Mouse (Mus musculus) heart, adult 9 months (tissue): ENCODE data around the gene Slc17a5.

ENCODE experiments used
- DNase-seq, 2 experiments: peaks; one replicate each; pipeline ENCODE4 v3.0.0; 2022; ENCODE audit warnings: low spot score in 2 of 2

The Slc17a5 gene

DNA sequence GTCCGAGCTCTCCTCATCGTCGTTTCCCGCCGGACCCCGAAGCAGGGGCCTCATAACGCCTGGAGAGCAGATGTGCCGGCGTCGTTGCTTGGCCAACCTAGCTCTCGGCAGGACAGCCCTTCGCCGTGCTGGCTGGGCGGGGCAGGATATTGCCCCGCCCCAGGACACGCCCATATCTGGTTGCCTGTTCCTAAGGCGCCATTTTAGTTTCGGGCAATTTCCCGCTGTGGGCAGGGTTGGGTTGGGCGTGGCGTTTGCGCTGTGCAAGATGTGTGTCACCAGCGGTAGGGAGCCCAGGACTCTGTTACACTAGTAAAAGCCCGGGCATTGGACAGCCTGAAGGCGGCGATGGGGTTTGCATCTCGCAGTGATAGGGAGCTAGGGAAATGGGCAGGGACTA lies at the start of gene Slc17a5:
Gene Slc17a5, minus strand, starts transcription at position 128 of the 400 bp plus-strand sequence.
- peak; percentile 88 to 92 for DNase-seq

DNA sequence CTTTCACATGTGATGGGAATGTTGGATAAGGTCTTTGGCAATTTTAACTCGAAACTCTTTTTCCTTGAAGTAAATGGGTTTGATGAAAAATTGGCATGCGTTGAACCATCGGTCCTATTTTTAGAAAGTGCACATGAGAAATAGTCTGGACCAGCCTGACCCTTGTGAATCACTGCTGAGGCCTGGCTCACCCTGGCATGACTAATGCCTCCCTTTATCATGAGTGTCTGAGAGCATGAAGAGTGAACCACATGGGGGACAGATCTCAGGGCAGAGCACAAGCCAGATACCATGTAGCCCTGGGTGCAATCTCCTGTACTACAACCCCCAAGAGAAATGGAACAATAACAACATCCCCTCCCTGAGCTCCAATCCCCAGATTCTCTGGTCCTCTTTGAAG lies 46.1 kb upstream of the Slc17a5 start:
- DNase-seq = no peak

DNA sequence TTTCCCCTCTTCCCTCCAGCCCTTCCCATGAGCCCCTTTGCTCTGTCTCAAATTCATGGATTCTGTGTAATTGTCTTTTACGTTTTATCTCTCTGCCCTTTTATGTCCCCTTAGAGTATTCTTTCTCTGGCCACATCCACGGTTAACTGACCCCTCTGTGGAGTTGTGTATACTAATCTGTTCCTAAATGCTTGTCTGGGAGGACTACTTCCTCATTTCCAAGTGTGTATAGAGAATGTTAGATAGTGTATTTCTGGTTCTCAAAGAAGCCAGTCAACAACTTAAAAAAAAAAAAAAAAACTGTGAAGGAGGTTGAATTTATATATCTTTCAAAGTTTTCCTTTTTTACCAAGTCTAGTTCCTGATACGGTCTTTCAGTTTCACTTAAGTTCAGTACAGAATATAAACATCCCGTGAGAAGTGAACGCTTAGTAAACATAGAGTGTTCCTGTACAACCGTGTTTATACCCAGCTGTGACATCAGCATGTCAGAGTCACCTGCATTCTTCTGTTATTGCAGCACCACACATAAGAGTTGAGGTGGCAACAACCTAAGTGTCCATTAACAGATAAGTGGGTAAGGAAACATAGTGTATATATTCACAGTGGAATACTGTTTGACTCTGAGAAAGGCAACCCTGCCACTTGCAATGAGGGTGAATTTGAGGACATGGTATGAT lies 44.1 kb upstream of the Slc17a5 start:
- DNase-seq = no peak

DNA sequence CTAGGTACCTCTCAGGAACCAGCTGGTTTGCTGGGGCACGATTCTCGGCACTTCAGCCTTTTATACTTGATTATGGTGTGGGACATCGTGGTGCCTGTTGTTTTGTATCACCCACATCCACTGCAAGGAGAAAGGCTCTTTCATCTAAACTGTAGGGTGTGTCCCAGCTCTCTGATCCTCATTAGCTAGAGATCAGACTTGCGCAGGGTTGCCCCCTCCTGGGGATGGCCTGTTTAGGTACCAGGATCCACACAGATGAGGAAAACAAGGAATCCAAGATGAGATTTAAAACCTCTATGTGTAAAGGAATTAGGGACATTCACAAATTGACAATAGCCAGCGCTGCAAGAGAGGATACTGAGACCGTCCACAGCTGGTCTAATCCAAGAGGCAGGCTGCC lies 42.1 kb upstream of the Slc17a5 start:
- DNase-seq = no peak

DNA sequence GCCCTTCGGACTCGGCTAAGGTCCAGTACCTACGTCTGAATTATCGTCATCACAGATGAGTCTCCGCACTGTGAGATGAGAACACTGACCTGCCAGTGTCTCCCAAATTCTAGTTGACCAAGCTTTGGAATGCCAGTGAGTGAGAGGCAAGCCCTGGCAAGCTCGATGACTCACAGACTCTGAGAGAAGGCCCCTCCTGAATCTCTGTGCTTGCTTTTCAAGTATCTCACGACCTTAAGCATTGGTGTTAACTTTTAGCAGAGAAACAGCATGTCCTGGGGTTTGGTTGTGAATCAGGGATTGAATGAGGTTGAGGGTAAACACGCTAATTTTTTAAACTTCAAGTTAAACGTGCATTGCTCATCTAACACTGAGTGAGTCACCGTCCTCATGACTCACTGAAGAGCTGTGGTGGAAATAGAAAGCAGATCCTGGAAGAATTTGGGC lies 35.5 kb upstream of the Slc17a5 start:
- no peak for DNase-seq

DNA sequence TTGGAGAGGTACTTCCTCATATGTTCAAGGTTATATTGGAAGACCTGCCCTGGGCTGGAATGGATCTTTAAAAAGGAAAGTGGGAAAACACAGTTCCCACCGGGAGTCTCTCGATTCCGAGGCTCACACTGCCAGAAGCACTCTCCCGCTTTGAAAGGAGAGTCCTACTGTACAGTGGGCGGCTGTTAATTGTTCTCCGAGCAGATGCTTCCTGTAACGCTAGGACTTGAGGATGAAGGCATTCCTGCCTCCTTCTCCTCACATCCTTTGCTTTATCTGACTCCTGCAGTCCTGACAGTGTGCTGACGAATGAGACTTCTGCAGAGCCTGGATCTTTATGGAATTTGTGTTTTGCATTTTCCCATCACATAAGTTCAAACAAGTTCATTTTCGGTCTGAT lies 31.4 kb upstream of the Slc17a5 start:
- peak in 1 of 2 experiments; percentile 19 for DNase-seq

DNA sequence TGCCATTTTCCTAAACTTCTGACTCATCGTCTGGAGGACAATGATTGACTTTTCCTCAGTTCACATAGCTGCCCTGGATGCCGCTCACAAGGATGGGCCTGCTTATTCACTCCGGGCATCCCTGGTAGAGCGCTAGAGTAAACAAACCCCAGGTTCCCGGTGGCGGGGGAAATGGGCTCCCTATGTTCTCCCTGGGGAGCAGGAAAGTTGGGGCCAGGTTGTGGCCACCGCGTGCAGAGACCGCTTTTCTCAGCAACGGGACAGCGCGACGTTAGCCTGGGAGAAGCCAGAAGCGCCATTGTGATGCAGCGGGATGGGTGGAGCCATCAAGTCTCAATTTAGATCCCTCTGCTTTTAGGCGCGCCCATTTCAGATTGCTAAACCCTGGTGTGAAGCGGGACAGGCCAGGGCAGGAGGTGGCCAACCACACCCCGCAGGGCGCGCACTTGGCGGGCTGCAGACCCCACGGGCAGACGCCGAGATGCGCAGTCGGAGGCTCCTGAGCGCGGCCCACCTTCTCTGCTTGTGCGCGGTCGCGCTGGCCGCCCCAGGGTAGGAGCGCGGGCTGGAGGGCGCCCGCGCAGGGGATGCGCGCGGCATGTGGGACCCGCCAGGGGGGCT lies 27.7 kb upstream of the Slc17a5 start, which contains the start of gene Cd109:
Gene Cd109, plus strand, starts transcription at position 146 of the 621 bp plus-strand sequence.
- DNase-seq = peak; percentile 30 to 52

DNA sequence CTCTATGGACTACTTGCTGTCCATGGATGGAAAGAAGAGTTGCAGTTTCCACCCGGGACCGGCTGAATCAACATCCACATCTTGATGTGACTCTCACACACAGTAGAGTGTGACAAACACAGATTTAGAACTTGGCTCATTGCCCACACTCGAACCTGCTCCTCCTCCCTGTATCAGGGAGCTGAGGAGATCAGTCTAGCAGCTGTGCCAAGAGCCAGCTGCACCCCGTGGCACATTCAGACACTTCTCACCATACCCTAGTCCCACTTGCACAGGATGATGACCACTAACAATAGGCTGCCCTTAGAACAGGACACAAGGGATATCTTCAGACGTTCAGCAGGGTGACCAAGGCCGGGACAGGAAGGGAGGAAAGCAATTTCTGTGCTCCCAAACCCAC lies 26.4 kb upstream of the Slc17a5 start:
- DNase-seq = no peak

DNA sequence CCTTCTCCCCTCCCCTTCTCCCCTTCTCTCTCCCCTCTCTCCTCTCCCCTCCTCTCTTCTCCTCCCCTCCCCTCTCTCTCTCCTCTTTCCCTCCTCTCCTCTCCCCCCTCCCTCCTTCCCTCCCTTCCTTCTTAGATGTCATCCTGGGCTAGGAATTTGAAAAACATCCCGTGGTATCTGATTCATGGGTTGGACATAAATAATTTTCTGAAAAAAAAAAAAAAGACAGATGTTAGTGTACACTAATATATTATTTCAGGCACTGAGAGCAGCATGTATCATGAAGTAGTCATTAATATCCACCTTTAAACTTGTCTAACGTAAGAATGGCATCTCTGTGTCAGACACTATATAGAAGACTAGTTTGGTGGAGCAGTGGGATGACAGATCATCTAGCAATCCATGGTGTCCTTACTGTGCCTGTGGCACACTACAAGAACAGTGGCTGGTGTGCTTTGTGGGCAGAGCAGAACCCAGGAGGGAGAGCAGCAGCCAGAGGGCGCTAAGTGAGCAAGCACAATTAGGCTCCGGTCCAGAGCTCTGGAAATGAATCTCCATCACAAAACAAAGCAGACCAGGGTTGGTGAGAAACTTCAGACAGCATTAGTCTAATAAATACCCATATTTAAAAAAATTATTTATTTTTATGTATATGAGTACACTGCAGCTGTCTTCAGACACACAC lies 13.3 kb upstream of the Slc17a5 start:
- DNase-seq = no peak

DNA sequence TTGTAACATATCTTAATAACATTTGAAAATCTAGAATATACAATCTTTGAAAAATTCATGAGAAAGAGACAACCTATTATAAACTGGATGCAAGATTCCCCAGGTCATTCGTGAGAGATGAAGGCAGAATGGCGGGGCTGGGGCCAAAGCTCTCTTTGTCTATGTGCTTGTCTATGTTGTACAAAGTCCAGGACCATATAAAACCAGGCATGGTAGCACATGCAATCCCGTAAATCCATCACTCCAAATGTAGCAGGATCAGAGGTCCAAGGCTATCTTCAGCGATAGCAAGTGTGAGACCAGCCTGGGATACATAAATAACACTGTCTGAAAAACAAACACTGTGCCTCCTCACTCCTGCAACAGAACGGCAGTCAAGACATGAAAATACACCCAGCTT lies 12.1 kb upstream of the Slc17a5 start:
- DNase-seq = no peak

DNA sequence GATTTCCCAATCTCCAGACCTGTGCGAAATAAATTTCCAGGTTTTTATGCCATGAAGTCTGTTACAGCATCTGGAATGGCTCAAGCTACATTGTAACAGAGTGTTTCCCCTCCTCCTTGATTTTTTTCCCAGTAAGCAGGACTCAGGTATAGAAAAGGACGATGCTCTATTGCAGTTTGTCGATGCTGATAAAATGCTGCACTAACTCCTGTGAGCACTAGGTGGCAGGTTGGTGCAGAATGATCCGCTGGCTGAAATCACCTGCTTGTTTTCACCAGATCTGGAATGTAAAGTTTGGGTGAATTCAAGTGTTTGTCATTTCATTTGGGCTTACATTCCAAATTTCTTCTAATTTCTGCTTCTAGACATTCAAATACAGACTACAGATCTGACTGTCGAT lies 9.0 kb upstream of the Slc17a5 start:
- DNase-seq = peak in 1 of 2 experiments; percentile 15

DNA sequence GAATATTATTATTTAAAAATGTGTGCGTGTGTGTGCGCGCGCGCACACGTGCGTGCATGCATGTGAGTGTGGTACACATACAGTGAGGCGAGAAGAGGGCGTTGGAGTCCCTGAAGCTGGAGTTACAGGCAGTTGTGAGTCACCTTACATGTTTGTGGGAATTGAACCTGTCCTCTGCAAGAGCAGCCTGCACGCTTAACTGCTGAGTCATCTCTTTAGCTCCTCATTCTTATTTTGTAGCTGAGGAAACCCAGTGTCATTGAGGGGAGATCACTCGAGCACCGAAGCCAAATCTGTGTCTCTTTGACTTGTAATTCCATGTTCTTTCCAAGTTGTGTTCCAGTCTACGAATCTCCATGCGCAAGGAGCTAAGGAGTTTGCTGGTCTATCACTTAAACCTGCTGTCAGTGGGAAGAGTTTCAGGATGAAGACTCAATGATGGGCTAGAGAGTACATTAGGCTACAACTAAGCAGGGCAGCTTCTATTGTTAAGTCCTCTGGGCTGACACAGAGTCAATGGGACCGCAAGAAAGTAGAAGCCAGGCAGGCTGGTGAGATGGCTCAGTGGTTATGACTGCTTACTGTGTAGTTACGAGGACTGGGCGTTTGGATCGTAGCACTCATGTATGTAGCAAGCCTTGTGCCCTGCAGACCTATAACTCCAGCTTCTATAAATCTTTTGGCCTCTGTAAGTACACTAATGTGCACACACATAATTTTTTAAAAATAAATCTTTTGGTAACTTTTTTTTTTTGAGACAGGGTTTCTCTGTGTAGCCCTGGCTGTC lies 8.1 kb upstream of the Slc17a5 start:
- DNase-seq = no peak

DNA sequence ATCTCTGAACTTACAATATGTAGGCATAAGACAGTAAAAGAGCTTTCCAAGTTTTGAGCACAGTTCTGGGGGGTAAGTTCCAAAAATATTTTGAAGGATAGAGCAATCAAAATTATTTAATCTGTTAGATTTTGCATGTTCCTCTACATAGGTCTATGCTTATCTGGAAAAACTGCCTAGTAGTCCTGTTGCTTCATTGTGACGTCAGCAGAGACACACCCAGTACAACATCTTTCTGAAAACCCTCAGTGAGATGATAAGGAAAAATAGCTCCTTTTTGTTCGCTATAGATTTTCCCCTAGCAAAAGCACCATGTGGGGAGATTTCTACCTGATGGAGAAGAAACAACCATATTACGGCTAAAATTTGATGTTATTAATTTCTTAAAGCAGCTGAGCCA lies 7.4 kb upstream of the Slc17a5 start:
- DNase-seq = no peak

DNA sequence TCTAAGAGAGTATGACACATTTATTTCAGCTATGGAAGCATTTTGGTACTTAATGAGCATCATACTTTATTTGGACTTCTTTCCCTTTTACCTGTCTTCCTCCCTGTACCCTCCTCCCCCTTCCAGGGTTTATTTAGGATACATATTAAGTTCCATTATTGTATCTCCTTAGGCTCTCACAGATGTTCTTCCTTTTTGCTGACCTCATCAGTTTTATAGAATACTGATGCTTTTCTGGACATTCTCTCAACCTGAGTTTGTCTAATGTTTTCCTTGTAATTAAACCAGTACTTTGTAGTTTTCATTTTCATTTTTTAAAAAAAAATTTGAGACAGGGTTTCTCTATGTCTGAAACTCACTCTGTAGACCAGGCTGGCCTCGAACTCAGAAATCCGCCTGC lies 2.6 kb upstream of the Slc17a5 start:
- no peak for DNase-seq

DNA sequence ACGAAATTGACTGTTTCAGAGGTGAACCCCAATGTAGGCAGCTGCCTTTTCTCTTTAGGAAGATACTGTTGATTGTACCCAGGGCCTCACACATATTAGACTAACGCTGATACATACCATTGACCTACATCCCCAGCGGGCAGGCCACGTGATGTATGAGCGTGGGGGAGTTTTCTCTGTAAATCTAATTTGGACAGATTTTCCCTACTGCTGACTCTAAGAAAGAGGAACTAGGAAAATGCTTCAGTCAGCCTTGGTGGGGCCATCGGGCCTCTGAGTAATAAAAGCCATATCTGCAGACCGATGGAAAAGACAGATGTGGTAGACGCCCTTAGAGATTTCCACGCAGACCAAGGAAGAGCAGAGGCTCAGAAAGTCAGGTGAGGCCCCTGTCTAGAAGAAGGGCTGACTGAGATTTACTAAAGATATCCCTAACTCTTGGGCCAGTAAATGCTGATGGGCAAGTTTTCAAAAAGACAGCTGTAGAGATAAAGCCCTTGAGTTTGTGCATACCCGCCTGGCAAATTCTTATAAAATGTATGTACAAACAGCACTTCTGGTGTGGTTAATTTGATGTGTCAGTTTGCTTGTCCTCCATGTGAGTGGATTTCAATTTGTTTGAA lies 681 bp upstream of the Slc17a5 start:
- DNase-seq = peak; percentile 51 to 71

DNA sequence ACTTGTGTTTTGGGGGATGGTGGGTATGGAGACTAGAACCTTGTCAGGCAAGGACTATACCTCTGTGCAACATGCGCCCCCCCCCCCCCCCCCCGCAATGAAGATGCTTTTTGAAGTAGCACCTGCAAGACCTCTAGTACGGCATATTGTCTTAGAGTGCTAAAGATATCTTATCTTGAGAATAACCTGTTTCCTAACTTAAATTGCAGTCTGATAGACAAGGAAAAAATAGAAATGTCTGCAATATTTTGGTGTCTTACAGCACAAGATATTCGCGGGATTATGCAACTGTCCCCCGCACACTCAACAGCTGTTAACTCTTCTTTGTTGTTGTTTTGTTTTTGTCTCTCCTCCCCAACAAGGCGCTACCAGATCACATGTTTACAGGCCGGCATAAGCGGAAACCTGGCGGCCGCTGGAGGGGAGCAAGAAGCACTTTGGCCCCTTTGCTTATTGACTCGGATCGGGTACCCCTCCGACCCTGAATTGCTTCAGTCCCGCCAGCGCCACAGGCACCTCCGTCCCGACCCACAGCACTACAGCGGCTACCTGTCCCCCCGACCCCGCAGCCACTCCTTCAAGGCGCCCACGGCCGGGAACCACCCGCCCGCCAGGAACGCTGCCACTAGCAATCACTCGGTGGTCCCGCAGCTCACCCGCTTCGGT lies 490 bp downstream of the Slc17a5 start:
- DNase-seq = no peak

DNA sequence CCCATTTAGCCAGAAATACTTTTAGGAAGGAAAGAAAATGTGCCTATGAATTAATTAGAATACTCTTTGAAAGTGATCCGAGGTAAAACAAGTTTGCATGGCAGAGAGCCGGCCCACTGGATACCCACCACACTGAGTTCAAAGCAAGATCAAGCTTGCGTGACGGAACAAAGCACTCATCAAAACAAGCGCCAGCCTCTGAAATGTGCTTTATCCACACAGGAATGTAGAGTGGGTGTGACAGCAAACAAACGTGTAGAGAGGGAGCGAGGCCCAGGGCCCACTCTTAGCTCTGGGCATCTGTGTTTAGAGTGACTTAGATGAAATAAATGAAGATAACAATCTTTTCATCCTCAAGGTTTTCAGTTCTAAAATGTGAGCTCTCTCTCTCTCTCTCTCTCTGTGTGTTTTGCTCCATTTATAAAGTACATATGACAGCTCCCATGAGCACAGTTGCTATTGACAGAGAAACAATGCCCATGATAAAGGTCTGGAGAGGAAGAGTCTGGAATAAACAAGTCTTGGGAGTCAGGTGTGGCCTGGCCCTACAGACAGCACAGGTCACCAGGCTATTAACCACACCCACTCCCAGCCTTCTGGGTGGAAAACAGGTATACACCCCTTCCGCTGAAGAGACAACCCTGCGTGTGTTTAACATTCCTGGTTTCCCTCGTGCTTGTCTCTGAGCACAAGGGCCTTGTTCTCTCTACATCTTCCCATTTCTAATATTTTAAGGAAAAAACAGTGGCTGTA lies 8.0 kb downstream of the Slc17a5 start:
- no peak for DNase-seq

DNA sequence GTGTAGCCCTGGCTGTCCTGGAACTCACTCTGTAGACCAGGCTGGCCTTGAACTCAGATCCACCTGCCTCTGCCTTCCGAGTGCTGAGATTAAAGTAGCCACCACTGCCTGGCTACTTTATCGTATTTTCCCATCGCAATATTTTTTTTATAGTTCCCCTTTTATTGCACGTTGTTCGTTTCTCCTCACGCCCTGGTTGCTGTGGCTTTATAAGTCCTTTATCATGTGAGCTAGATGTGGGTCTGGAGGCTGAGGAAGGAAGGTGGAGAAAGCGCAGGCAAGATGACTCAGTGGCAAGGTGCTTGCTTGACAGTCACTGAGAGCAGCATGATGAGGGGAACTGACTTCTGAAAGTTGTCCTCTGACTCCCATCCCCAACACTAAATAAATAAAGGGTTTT lies 9.0 kb downstream of the Slc17a5 start:
- no peak for DNase-seq

DNA sequence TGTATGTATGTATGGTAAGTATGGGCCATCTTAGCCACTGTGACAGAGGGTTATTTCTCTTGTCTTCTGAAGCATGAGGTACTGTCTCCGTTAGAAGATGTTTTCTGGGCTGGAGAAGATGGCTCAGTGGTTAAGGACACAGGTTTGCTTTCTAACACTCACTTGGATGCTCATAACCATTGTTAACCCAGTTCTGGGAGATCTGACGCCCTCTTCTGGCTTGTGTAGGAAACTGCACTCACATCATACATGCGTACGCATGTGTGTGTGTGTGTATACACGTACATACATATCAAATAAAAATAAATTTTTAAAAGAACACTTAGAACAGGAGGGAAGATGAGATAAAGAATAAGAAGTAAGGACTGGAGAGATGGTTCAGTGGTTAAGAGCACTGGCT lies 11.4 kb downstream of the Slc17a5 start:
- no peak for DNase-seq

DNA sequence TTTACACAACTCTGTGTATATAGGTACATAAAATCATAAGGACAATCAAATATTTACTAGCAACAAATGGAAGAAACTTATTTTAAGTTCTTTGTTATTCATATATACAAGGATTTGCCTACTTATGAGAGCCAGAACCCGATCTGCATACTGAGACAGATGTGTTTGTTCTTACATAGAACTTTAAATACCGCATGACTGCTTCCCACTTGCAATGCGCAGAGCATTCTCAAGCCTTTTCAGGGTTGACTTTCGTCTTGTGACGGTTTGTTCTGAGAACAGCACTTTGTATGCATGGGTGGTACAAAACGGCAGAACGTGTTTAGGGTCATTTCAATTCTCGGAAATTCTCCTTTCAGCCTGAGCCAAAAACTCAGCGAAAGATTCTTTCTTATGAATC lies 17.9 kb downstream of the Slc17a5 start:
- no peak for DNase-seq
